Mouse (Mus musculus): ENCODE measurements around the gene Hdac7.
"Not testable (repeated sequence)": the region's sequence is repeated elsewhere in the genome, so short reads cannot be mapped to it uniquely, and the experiment has no call there.

The Hdac7 gene

GRCm38 (mm10) chr15:97844037-97845034, at the start of gene Hdac7:
Gene Hdac7, minus strand, starts transcription at chr15:97844502.
- DNase-seq (ENCODE audit: low spot score): no peak

- DNase-seq (ENCODE audit: low spot score): no peak
These were observed 48.2 kb upstream of the Hdac7 start for GRCm38 (mm10) chr15:97892506-97892905.

DNA sequence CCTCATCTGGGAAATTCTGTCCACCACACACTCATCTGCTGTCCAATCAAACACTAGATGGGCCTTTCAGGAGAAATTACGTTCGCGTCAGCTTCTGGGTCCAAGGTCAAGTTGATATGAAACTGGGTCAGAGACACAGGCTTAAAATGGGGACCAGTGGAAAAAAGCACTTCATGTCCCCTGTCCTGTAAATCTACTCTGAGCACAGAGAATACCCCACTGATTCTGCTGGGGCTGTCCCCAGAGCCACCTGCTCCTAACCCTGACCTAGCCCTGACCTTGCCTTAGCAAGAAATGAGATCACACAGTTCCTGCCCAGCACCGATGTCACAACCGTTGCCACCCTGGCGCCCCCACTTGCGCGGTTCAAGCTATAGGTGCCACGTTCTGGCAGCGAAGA, 46.1 kb upstream of the Hdac7 start:
- DNase-seq (ENCODE audit: low spot score): no peak

GRCm38 (mm10) chr15:97890017-97890416, 45.7 kb upstream of the Hdac7 start:
- no peak for DNase-seq (ENCODE audit: low spot score)

DNA sequence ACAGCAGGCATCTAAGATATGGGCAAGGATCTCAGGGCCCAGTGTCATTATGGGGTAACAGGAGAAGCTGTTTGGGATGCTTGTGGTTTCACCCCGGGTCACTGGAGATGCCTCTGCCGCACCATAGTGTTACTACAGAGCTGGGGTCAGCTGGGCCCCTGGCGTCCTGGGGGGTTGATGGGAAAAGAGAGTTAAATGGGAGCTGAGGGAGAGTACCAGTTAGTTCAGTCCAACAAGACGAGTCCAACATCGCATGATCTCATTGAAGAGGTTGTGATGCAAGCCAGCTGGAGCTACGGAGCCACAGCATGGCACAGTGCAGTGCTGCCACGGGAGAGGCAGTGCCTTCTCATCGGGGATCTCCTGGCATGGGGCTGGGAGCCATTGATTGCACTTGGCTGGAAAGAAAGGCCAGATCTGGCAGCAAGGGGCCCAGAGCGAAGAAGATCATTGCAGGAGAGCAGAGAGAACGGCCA, 43.3 kb upstream of the Hdac7 start:
- DNase-seq (ENCODE audit: low spot score): no peak

GRCm38 (mm10) chr15:97881423-97881822, 37.1 kb upstream of the Hdac7 start:
- no peak for DNase-seq (ENCODE audit: low spot score)

GRCm38 (mm10) chr15:97880441-97880840, 36.1 kb upstream of the Hdac7 start:
- DNase-seq (ENCODE audit: low spot score): no peak

GRCm38 (mm10) chr15:97878696-97879328, 34.5 kb upstream of the Hdac7 start:
- DNase-seq (ENCODE audit: low spot score): no peak

- no peak for DNase-seq (ENCODE audit: low spot score)
These were observed 31.5 kb upstream of the Hdac7 start for GRCm38 (mm10) chr15:97875784-97876183.

DNA sequence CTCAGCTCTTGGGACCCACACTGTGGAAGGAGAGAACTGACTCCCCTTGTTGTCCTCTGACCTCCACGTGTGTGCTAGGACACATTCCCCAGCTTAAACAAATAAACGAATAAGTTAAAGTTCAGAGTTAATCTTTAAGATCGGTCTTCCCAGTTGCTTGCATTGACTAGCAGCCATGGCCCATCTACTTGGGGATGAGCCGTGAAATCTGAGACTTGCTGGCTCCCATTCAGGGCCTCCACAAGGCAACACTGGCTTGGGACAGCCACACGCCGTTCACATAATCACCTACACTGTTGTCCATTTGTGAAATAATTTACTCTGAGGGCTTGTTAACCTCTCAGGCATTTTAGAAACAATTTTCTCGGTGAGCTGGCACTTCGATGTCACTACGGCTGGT, 29.4 kb upstream of the Hdac7 start:
- DNase-seq (ENCODE audit: low spot score): no peak

GRCm38 (mm10) chr15:97872161-97872560, 27.9 kb upstream of the Hdac7 start:
- no peak for DNase-seq (ENCODE audit: low spot score)

DNA sequence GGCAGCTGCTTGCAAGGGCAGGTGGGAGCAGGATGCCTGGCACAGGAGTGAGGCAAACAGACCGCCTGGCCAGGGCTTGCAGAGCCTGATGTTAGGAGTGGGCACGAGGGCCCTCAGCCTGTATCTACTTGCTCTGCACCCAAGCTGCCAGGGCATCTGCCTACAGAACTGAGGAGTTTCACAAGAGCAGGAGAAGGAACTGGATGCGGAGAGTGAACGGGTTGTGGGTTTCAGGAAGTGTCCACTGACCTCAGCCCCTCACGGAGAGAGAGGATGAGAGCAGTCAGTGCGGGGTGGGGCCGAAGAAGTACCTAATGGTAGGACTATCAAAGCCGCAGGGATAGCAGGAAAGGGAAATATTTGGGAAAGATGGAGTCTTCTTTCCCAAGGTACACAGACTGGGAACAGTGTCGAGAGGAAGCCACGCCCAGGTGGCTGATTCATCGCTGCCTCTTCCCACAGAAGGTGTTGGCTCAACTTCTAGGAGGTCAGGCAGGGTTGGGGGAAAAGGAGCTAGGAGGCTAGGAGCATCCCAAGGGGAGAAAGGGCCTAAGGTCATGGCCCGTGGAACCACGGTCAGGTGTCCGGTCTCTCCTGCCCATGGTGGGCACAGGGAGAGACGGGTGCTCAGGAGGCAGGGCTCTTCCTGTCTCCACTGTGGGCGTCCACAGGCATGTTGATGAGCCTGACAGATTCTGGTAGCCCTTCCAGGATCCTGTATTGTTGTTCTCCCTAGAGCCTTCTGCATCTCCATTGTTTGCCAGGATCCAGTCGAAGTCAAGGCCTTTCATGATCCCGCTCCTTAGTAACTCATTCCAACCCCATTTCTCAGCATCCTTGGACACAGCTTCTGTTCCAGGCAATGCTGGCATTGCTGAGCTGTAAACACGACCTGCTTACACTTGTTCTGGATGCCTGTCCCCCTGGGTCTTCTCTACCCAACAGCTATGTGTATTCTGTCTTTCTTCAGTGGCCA, 27.0 kb upstream of the Hdac7 start:
- no peak for DNase-seq (ENCODE audit: low spot score)

GRCm38 (mm10) chr15:97870116-97870515, 25.8 kb upstream of the Hdac7 start:
- not testable (repeated sequence) for DNase-seq (ENCODE audit: low spot score)

DNA sequence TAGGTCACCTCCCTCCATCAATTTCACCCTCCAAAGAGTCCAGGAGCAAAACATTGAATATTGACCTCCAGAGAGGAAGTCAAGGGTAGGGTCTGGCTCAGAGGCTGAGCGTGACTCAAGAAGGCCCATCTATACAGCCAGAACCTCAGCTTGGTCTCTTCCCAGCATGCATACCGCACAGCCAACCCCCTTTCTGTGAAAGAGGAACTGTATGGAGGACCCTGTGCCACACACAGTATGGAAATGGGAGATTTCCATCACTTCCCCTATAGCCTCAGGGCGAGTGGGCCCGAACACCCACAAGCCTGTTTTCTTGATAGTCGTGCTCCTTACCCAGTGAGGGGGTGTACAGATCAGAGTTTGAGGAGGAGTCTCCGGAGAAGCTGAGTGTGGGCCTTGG, 24.7 kb upstream of the Hdac7 start:
- no peak for DNase-seq (ENCODE audit: low spot score)

- no peak for DNase-seq (ENCODE audit: low spot score)
These were observed 21.7 kb upstream of the Hdac7 start for GRCm38 (mm10) chr15:97865988-97866387.

GRCm38 (mm10) chr15:97865175-97865574, 20.9 kb upstream of the Hdac7 start:
- DNase-seq (ENCODE audit: low spot score): no peak

DNA sequence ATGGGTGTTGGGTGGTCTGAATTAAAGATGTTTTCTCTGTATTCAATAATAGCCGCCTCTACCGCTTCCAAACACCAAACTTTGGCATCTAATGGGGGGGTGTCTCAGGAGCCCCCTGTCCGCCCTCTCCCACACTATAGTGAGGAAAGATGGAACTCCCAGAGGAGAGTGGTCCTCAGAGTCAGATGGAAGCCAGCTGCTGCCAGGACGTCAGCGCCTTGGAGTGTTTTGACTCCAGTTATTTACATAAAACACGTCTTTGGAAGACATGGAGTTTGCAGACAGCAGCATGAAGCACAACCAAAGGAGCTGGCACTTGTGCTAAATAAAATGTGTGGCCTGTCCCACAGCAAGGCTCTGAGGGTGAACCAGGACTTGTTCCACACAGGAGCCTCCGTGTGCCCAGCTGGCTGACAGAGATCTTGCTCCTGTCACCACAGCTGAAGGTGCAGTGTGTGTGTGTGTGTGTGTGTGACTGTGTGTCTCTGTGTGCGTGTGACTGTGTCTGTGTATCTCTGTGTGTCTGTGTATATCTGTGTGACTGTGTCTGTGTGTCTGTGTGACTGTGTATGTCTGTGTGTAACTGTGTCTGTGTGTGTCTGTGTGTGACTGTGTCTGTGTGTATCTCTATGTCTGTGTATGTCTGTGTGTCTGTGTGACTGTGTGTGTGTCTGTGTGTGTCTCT, 20.2 kb upstream of the Hdac7 start:
- no peak for DNase-seq (ENCODE audit: low spot score)

DNA sequence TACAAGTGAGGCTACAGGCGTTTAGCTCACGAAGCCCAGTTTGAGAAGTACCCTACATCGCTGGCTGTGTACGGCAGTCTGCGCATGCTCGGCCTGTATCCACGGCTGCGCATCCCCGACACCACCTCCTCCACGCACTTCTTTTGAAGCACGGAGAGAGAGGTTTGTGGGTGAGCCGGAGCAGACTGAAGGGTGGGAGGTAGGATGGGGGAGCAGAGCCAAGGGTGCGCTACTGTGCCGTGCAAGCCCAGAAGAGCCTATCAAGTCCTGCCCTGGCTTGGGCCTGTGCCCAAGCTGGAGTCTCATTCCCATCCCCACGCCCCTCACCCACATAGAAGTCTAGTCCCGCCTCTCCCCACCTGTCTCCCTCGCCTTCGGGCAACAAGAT, 19.2 kb upstream of the Hdac7 start:
- no peak for DNase-seq (ENCODE audit: low spot score)

DNA sequence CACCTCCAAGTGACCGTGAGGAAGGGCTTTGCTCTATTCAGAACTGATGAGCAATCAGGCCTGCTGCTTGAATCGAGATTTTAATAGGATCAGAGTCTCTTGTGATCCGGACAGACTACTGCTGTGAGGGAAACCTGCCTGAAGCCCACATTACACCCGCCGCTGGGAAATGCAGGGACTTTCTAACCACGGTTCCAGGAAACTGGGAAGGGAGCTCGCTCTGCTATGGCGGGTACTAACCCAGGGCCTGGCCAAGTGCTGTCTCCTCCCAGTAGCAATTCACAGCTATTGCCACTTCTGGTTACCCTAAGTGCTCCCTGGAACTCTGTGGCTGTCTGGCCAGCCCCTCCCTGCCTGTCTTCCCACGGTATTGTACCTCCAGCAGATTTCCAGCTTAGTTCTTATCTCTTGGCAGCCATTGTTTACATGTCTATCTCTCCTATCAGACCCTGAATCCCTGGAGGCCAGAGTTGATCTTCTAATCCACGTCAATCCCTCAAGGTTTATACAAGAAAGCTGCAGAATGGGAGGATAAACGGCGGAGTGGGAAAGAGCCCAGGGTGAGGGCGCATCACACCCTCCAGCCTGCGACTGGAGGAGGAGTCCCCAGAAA, 18.7 kb upstream of the Hdac7 start:
- DNase-seq (ENCODE audit: low spot score): no peak

GRCm38 (mm10) chr15:97860353-97860752, 16.1 kb upstream of the Hdac7 start:
- DNase-seq (ENCODE audit: low spot score): no peak

GRCm38 (mm10) chr15:97858431-97858830, 14.1 kb upstream of the Hdac7 start:
- no peak for DNase-seq (ENCODE audit: low spot score)
